Mouse (Mus musculus) MEL (cell line): Measurements from ENCODE around the gene 1110051M20Rik. TPM values are rescaled to one million over a fixed set of nuclear protein-coding genes. Genes with fewer than 3 reads are reported as not detected.

Experiments
- DNase-seq: peaks from one replicate; pipeline ENCODE4 v3.0.0; 2011; ENCODE audit warnings: low read depth, low spot score
- H3K27ac ChIP-seq: 2 replicates; pipeline ENCODE4 v1.5.1; 2012; ENCODE audit warnings: low read depth, mild to moderate bottlenecking, control low read depth, low read length, moderate library complexity; ENCODE audit not compliant: control insufficient read depth
- H3K27me3 ChIP-seq, 2 experiments: fragments of 150-350 bp in 1 of 2; sonication (generic) in 1 of 2; 2 replicates each; pipeline ENCODE4 v1.6.1; 2012; ENCODE audit warnings: low read length in 2 of 2, mild to moderate bottlenecking in 2 of 2, improper control_type of control experiment in 1 of 2, moderate library complexity in 1 of 2; ENCODE audit not compliant: insufficient read depth in 2 of 2, control insufficient read depth in 1 of 2
- H3K36me3 ChIP-seq, 2 experiments: 2 replicates each; pipeline ENCODE4 v1.6.1; 2012 to 2014; ENCODE audit warnings: low read length in 2 of 2, improper control_type of control experiment in 1 of 2, inconsistent platforms in 1 of 2, mild to moderate bottlenecking in 1 of 2; ENCODE audit not compliant: insufficient read depth in 2 of 2, control insufficient read depth in 1 of 2
- H3K4me1 ChIP-seq, 2 experiments: fragments of 150-350 bp in 1 of 2; sonication (generic) in 1 of 2; 2 replicates each; pipeline ENCODE4 v1.6.1; 2012; ENCODE audit warnings: low read length in 2 of 2, improper control_type of control experiment in 1 of 2, mild to moderate bottlenecking in 1 of 2; ENCODE audit not compliant: insufficient read depth in 2 of 2, control insufficient read depth in 1 of 2
- H3K4me3 ChIP-seq, 2 experiments: fragments of 150-350 bp in 1 of 2; sonication (generic) in 1 of 2; 2 replicates each; pipeline ENCODE4 v1.5.1; 2012; ENCODE audit warnings: low read depth in 2 of 2, low read length in 2 of 2, mild to moderate bottlenecking in 2 of 2, moderate library complexity in 2 of 2, control low read depth in 1 of 2, improper control_type of control experiment in 1 of 2; ENCODE audit not compliant: control insufficient read depth in 1 of 2, insufficient read depth in 1 of 2
- H3K79me2 ChIP-seq: 2 replicates; pipeline ENCODE4 v1.6.1; 2012; ENCODE audit warnings: mild to moderate bottlenecking, low read length, moderate library complexity; ENCODE audit not compliant: control insufficient read depth, poor library complexity, insufficient read depth
- H3K9ac ChIP-seq: 2 replicates; pipeline ENCODE4 v1.6.1; 2012; ENCODE audit warnings: low read depth, mild to moderate bottlenecking, control low read depth, low read length, moderate library complexity; ENCODE audit not compliant: control insufficient read depth, poor library complexity, severe bottlenecking
- H3K9me3 ChIP-seq: fragments of 150-350 bp; sonication (generic); replicated peaks from 2 replicates; pipeline ENCODE4 v1.6.1; 2012; ENCODE audit warnings: mild to moderate bottlenecking, low read length, improper control_type of control experiment, moderate library complexity; ENCODE audit not compliant: insufficient read depth
- CHD1 ChIP-seq: IDR thresholded peaks from 2 replicates; pipeline ENCODE4 v1.6.1; 2012; ENCODE audit warnings: low read depth, mild to moderate bottlenecking, inconsistent platforms, low read length, improper control_type of control experiment
- CTCF ChIP-seq, 3 experiments: IDR thresholded peaks in 2 of 3; conservative IDR thresholded peaks in 1 of 3; 2 replicates each; pipeline ENCODE4 v1.5.1; 2011 to 2012; ENCODE audit warnings: low read length in 3 of 3, low read depth in 2 of 3, mild to moderate bottlenecking in 2 of 3, improper control_type of control experiment in 1 of 3, inconsistent platforms in 1 of 3, mixed read lengths in 1 of 3, moderate library complexity in 1 of 3; ENCODE audit not compliant: control insufficient read depth in 1 of 3, insufficient read depth in 1 of 3, poor library complexity in 1 of 3, severe bottlenecking in 1 of 3
- ELF1 ChIP-seq: IDR thresholded peaks from 2 replicates; pipeline ENCODE4 v1.6.1; 2014; ENCODE audit warnings: low read depth, mild to moderate bottlenecking, inconsistent platforms, low read length, improper control_type of control experiment, moderate library complexity
- EP300 ChIP-seq, 2 experiments: IDR thresholded peaks; 2 replicates each; pipeline ENCODE4 v1.6.1; 2011; ENCODE audit warnings: improper control_type of control experiment in 2 of 2, low read length in 2 of 2, low read depth in 1 of 2, mild to moderate bottlenecking in 1 of 2
- ETS1 ChIP-seq: IDR thresholded peaks from 2 replicates; pipeline ENCODE4 v1.6.1; 2012; ENCODE audit warnings: low read depth, mild to moderate bottlenecking, inconsistent platforms, low read length, improper control_type of control experiment, moderate library complexity
- GABPA ChIP-seq: IDR thresholded peaks from 2 replicates; pipeline ENCODE4 v1.6.1; 2012; ENCODE audit warnings: low read depth, mild to moderate bottlenecking, inconsistent platforms, low read length, improper control_type of control experiment, moderate library complexity
- GATA1 ChIP-seq: IDR thresholded peaks from 2 replicates; pipeline ENCODE4 v1.6.1; 2011; ENCODE audit warnings: low read depth, low read length, improper control_type of control experiment
- HCFC1 ChIP-seq: IDR thresholded peaks from 2 replicates; pipeline ENCODE4 v1.6.1; 2012; ENCODE audit warnings: low read depth, mild to moderate bottlenecking, inconsistent platforms, low read length, improper control_type of control experiment, moderate library complexity
- MAFK ChIP-seq: IDR thresholded peaks from 2 replicates; pipeline ENCODE4 v1.6.1; 2011; ENCODE audit warnings: low read depth, mild to moderate bottlenecking, low read length, improper control_type of control experiment, borderline replicate concordance
- MYB ChIP-seq: IDR thresholded peaks from 2 replicates; pipeline ENCODE4 v1.6.1; 2011; ENCODE audit warnings: mild to moderate bottlenecking, low read depth, low read length, improper control_type of control experiment
- NELFE ChIP-seq: IDR thresholded peaks from 2 replicates; pipeline ENCODE4 v1.6.1; 2011; ENCODE audit warnings: low read depth, low read length, improper control_type of control experiment
- NRF1 ChIP-seq: IDR thresholded peaks from 2 replicates; pipeline ENCODE4 v1.6.1; 2014; ENCODE audit warnings: low read depth, mild to moderate bottlenecking, inconsistent platforms, low read length, improper control_type of control experiment, moderate library complexity; ENCODE audit not compliant: poor library complexity, insufficient read depth, severe bottlenecking
- POLR2AphosphoS5 ChIP-seq: IDR thresholded peaks from 2 replicates; pipeline ENCODE4 v1.6.1; 2012; ENCODE audit warnings: low read depth, borderline replicate concordance, mild to moderate bottlenecking, inconsistent platforms, low read length, moderate library complexity, mixed read lengths
- RAD21 ChIP-seq: IDR thresholded peaks from 2 replicates; pipeline ENCODE4 v1.6.1; 2011; ENCODE audit warnings: mild to moderate bottlenecking, low read depth, low read length, improper control_type of control experiment
- RCOR1 ChIP-seq: IDR thresholded peaks from 2 replicates; pipeline ENCODE4 v1.6.1; 2012; ENCODE audit warnings: low read depth, mild to moderate bottlenecking, inconsistent platforms, low read length, improper control_type of control experiment
- SIN3A ChIP-seq: IDR thresholded peaks from 2 replicates; pipeline ENCODE4 v1.6.1; 2012; ENCODE audit warnings: low read length, improper control_type of control experiment, inconsistent platforms
- TBP ChIP-seq: IDR thresholded peaks from 2 replicates; pipeline ENCODE4 v1.8.0; 2011; ENCODE audit warnings: low read depth, low read length, improper control_type of control experiment
- UBTF ChIP-seq: IDR thresholded peaks from 2 replicates; pipeline ENCODE4 v1.6.1; 2012; ENCODE audit warnings: low read depth, mild to moderate bottlenecking, inconsistent platforms, low read length, improper control_type of control experiment, moderate library complexity, borderline replicate concordance; ENCODE audit not compliant: insufficient read depth
- USF1 ChIP-seq: IDR thresholded peaks from 2 replicates; pipeline ENCODE4 v1.6.1; 2014; ENCODE audit warnings: low read depth, mild to moderate bottlenecking, inconsistent platforms, low read length, improper control_type of control experiment, moderate library complexity
- ZC3H11A ChIP-seq: IDR thresholded peaks from 2 replicates; pipeline ENCODE4 v1.6.1; 2012; ENCODE audit warnings: low read depth, mild to moderate bottlenecking, inconsistent platforms, low read length, improper control_type of control experiment
- ZNF384 ChIP-seq: IDR thresholded peaks from 2 replicates; pipeline ENCODE4 v1.6.1; 2012; ENCODE audit warnings: low read depth, mild to moderate bottlenecking, inconsistent platforms, low read length, improper control_type of control experiment
- polyA plus RNA-seq, 2 experiments: library from polyadenylated mRNA; stranded (reverse) in 1 of 2; unstranded in 1 of 2; fragments of >175 nt in 1 of 2; fragments of >200 nt in 1 of 2; gene quantifications; 2 replicates each; pipeline versions ENCODE4 v1.2.1 to v1.2.4; 2012; ENCODE audit warnings: low replicate concordance in 2 of 2, low read depth in 1 of 2; ENCODE audit not compliant: insufficient read length in 2 of 2, insufficient read depth in 1 of 2, missing spikeins in 1 of 2
- total RNA-seq: library from RNA; depleted of rRNA; stranded (reverse); fragments of 300-350 nt; gene quantifications from 2 replicates; pipeline ENCODE4 v1.2.3, GENCODE M21; 2012

The 1110051M20Rik gene
- total and polyA plus RNA-seq, 3 experiments, result 23.0 to 23.3 TPM; not detected in 1

GRCm38 (mm10) chr2:91387287-91387958, 57.1 kb downstream of the 1110051M20Rik start:
- no peaks in the 10 kb centered on the region for H3K79me2 ChIP-seq
- H3K27ac ChIP-seq, result no peak overlapping the region
- H3K4me3 ChIP-seq, result no peak overlapping the region
- H3K9me3 ChIP-seq, result no peaks in the 10 kb centered on the region
- DNase-seq, result no peak
- peaks cover 5 to 18% of the 10 kb centered on the region in 2 experiments for H3K4me1 ChIP-seq
- TF ChIP-seq RCOR1 (no peak), TBP (no peak), GATA1 (0 out of 2 replicates have a peak, but pooled peaks have one; percentile 6), HCFC1 (no peak)
- H3K9ac ChIP-seq, result no peak overlapping the region
- no peaks in the 10 kb centered on the region for H3K27me3 ChIP-seq
- peaks cover 0 to 21% of the 10 kb centered on the region in 2 experiments; a peak in 2 of 4 replicates for H3K36me3 ChIP-seq

DNA sequence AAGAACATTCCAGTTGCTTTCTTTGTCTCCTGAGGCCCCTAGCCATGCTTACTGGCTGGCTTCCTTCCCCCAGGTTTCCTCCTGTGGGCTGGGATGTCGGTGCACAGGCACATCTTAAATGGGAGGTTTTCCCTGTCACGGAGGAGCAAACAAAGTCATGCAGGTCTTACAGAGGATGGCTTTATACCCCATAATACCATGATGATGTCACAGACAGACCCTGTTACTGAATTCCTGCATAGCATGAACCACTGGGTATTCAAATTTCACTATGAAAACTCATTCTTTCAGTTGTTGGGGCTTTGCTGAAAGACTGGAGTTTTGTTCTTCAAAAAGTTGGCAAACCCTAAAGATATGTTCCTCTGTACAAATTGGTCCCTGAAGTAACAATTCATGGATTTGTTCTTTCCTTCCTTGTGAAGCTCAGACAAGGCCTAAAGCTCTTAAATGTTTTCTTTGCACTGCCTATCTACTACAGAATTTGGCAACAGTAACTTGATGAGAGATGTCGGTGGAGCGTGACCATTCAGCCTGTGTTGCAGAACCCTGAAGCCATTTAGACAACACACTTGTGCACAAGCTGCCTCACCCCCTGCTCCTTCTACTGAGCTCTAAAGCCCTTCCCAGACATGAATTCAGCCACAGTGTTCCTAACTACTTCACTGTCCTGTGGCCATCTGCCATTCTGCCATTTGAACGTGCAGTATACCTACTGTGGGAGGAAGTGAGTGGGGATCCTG, 57.8 kb downstream of the 1110051M20Rik start:
- no peak overlapping the region for H3K9ac ChIP-seq
- H3K36me3 ChIP-seq, result peaks cover 0 to 21% of the 10 kb centered on the region in 2 experiments; a peak in 2 of 4 replicates
- H3K9me3 ChIP-seq, result no peaks in the 10 kb centered on the region
- H3K27ac ChIP-seq, result no peak overlapping the region
- no peak for DNase-seq
- H3K4me3 ChIP-seq, result no peak overlapping the region
- TF ChIP-seq CHD1 (no peak), SIN3A (no peak), RAD21 (no peak), GABPA (no peak), CTCF (IDR thresholded peaks at IDR 0.05 in 2 of 3, conservative IDR thresholded peaks at IDR 0.05 in 1 of 3; ENCODE audit: control insufficient read depth in 1 of 3, insufficient read depth in 1 of 3, low read depth in 2 of 3, low read length in 3 of 3, poor library complexity in 1 of 3, severe bottlenecking in 1 of 3) (no peak), GATA1 (no peak), USF1 (no peak), ELF1 (no peak), HCFC1 (no peak), POLR2AphosphoS5 (no peak), ZC3H11A (no peak), ETS1 (no peak), NELFE (no peak), EP300 (IDR thresholded peaks at IDR 0.05; ENCODE audit: low read depth in 1 of 2, low read length in 2 of 2) (no peak), MYB (no peak), ZNF384 (no peak), MAFK (no peak), UBTF (no peak), NRF1 (no peak)
- TF ChIP-seq, all 39 proteins: peak for 0
- Histone ChIP-seq H3K4me1 (peaks cover 3 to 18% of the 10 kb centered on the region in 2 experiments), H3K27me3 (no peaks in the 10 kb centered on the region), H3K79me2 (no peaks in the 10 kb centered on the region)
